Mouse (Mus musculus) kidney, postnatal 14 days (tissue): ENCODE measurements around the gene Cpb2.

Experiments
- DNase-seq: peaks from one replicate; pipeline ENCODE4 v3.0.0; 2022; ENCODE audit warnings: mixed read lengths

Gene Cpb2

DNA sequence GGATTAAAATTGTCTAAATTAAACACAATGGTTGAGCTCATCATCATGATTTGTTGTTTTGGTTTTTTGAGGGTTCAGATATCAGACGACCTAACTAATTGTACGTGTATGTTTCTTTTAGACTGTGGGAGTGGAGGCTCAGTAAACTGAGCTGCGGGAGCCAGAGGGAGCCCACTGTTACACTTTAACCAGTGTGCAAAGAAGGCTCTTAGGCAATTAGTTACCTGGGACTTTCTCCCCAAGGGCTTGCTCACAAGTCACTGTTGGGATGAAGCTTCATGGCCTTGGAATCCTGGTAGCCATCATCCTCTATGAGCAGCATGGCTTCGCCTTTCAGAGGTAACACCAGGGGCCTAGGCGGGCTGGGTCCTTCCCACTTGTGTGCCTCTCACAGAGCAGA is at the start of gene Cpb2:
TSS of gene Cpb2 (plus strand) at position 201 of the 400 bp plus-strand sequence.
- peak; percentile 25 for DNase-seq

GRCm38 (mm10) chr14:75192427-75192826 is 49.7 kb upstream of the Cpb2 start:
- no peak for DNase-seq

GRCm38 (mm10) chr14:75192858-75193257 is 49.2 kb upstream of the Cpb2 start:
- no peak for DNase-seq

DNA sequence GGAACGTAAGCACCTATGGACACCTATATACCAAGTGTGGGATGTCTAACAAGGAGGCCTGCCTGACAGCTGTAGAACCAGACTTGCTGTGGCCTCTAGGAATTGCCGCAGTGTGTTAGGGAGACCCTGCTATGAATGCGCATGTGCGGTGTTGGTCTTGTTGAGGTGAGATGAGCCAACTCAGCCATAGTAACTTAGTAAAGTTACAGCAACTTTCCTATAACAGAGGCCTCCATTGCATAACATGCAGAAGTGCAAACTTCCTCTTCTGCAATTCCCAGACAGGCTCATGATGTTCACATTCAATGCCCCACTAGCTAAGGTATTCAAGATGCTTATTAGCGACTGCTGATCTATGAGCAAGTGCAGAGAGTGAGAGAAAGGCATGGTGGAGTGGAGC is 46.6 kb upstream of the Cpb2 start:
- no peak for DNase-seq

- DNase-seq, result peak; percentile 54
Observed at GRCm38 (mm10) chr14:75197027-75197426, 45.1 kb upstream of the Cpb2 start.

GRCm38 (mm10) chr14:75197660-75198059 is 44.4 kb upstream of the Cpb2 start:
- no peak for DNase-seq

GRCm38 (mm10) chr14:75205363-75206051 is 36.6 kb upstream of the Cpb2 start:
- DNase-seq, result no peak

GRCm38 (mm10) chr14:75206307-75206706 is 35.8 kb upstream of the Cpb2 start:
- DNase-seq, result no peak

- DNase-seq, result no peak
Observed at GRCm38 (mm10) chr14:75208572-75209151, 33.4 kb upstream of the Cpb2 start.

GRCm38 (mm10) chr14:75213752-75214151 is 28.3 kb upstream of the Cpb2 start:
- DNase-seq, result no peak

DNA sequence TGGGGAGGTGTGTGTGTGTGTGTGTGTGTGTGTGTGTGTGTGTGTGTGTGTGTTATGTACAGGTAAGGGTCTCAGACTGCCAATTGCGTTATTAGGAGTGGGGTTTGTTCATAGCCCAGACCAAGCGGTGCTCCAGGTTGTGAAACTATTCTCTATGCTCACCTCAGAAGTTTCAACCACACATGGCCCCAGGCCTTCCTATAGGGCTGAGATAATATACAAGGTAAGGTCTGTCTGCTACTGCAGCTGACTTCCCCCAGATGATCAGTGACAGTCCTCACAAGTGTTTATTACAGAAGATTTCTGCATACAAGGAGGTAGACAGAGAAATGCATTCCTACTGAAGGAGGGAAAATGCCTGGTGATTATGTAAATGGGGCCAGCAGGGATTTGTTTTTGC is 23.2 kb upstream of the Cpb2 start:
- DNase-seq, result no peak

DNA sequence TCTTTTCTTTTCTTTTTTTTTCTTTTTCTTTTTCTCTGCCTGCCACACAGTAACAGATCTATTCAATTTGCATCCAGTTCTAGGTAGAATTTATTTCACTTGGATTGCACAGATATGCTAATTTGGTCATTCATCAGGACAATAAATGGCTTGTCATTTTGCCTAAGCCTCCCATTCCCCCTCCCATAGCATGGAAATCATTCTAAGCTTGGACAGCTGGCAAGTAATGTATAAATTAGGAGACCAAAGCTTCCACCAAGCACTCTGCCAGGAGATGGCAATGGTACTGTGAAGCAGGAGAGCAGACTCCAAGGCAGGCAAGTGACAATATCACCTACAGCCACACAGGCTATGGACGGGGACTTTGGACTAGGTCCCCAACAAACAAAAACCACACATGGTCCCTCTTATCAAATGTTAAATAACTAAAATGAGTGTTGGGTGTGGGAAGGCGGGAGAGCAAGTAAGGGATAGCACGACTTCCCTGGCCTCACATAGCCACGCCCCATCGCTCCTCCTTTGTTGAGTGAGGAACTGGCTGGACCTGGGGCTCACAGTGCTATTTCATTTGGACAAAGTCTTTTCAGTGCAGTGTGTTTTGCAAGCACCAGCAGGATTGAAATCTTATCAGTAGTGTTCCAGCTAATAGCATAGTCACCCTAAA is 22.7 kb upstream of the Cpb2 start:
- no peak for DNase-seq

GRCm38 (mm10) chr14:75222386-75222785 is 19.7 kb upstream of the Cpb2 start:
- no peak for DNase-seq

GRCm38 (mm10) chr14:75227453-75228084 is 14.5 kb upstream of the Cpb2 start:
- no peak for DNase-seq

GRCm38 (mm10) chr14:75229834-75230233 is 12.3 kb upstream of the Cpb2 start:
- peak; percentile 17 for DNase-seq

DNA sequence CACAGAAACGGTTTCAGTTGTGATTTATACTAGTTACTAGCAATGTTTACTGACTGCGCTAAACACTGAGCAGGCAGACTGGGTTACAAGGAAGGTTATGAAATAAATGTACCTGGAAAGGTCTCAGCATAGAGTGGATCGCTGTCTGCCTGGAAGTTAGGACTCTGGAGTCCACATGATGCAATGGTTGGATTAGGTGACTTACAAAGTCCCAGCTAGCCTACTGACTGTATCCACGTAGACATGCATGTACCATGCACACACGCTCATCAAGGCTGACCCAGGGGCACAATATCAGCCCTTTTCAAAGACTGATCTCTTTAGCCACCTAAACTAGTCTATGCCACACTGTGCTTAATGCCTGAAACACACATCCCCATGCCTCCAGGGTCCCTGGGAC is 9.0 kb upstream of the Cpb2 start:
- no peak for DNase-seq

DNA sequence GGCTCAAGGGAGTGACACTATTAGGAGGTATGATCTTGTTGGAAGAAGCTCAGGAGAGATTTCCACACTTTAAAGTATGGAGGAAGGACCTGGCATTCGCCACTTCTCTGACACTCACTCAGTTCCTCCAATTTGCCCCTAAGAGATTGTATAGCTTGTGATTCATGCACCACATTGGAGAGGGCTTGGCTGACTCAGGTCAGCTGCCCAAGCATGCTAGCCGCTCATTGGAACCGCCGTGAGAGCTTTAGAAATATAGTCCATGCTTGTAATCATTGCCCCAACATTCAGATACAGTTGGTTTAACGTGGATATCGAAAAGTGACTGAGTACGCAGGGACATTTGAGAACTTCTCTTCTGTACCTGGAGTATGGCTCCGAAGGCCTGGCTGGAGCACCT is 6.5 kb upstream of the Cpb2 start:
- DNase-seq, result no peak

GRCm38 (mm10) chr14:75235955-75236635 is 6.0 kb upstream of the Cpb2 start:
- peak; percentile 5 for DNase-seq

DNA sequence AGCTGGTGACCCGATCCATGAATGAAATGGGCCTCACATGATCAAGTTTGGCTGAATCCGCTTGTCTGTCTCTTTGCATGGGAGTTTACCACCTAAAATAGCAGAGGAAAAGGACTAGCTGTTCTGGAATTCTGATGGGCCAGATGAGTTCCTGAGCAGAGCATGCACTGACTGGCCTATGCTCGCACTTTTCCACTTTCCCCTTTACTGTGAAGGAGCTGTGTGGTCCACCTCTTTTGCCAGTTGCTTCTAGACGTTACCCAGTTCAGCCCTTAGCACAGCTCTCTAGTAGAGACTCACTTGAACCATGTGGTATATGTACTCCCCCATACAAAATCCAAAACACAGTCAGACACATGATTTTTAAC is 5.5 kb upstream of the Cpb2 start:
- DNase-seq, result no peak

DNA sequence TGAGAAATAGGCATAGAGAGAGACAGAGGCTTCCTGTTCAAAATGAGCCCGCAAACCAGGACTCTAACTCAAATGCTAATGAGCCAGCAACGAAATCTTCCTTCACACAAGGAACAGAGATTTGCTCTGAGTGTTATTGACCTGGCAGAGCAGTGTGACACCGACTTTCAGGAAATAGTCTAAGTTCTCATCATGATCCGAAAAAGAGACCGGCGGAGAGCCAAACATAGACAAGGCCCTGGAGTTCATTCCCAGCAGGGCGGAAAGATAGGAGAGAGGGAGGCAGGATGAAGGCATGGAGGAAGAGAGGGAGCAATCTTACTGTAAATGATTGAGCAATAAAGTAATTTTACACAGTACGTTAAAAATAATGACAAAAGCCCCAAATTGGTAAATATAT is 5.0 kb upstream of the Cpb2 start:
- no peak for DNase-seq

- no peak for DNase-seq
Observed at GRCm38 (mm10) chr14:75238054-75238692, 3.9 kb upstream of the Cpb2 start.
